ENCODE assay signal across 16 mouse cellular contexts in genomic region chr10:41550711-41551110, GRCm38 (mm10). TPM values are rescaled to one million over a fixed set of nuclear protein-coding genes. Genes with fewer than 3 reads are reported as not detected.
DNase-seq lines count a peak whose midpoint lies in the region; ATAC-seq and TF ChIP-seq lines count a peak whose summit lies in the region.
"Had no signal": no experiment of that assay in that cellular context is flagged by ENCODE, and none has a peak within 500 bp of the region (broad histone marks: within the 10 kb centered on the region; RNA-seq: fewer than 3 reads in every experiment).

No protein-coding gene starts in this region.

- no peak overlapping the region for H3ac ChIP-seq in C2C12 (ENCODE audit: control insufficient read depth, insufficient read length, low read depth)

- no peaks in the 10 kb centered on the region for H3K36me3 ChIP-seq in lung, embryonic 14.5 days (ENCODE audit: insufficient read depth)
- no peaks in the 10 kb centered on the region for H3K36me3 ChIP-seq in C2C12 (ENCODE audit: control insufficient read depth, insufficient read depth)
- H3K36me3 ChIP-seq in limb, embryonic 13.5 days = peaks cover 4% of the 10 kb centered on the region
- H3K36me3 ChIP-seq: hindbrain, embryonic 10.5 days; liver, embryonic 12.5 days; midbrain, embryonic 12.5 days had no signal

- no peak for TF ChIP-seq POLR2A in lung, adult 2 months (IDR thresholded peaks at IDR 0.05; ENCODE audit: borderline replicate concordance, extremely low read depth, low read depth, low read length)

- H3K79me2 ChIP-seq in C2C12 (ENCODE audit: control insufficient read depth, insufficient read depth) = no peaks in the 10 kb centered on the region

- 66% methylated on average over 7 of the region's 7 CpGs for WGBS in lung, embryonic 14.5 days
- 73% methylated on average over 7 of the region's 7 CpGs for WGBS in lung, adult 2 months
- 60% methylated on average over 7 of the region's 7 CpGs for WGBS in limb, embryonic 13.5 days

- no peak overlapping the region for H3K4me2 ChIP-seq in lung, embryonic 14.5 days
- no peak overlapping the region for H3K4me2 ChIP-seq in limb, embryonic 13.5 days (replicated peaks)
- H3K4me2 ChIP-seq: liver, embryonic 12.5 days; midbrain, embryonic 12.5 days had no signal

- no peak overlapping the region for H3K9ac ChIP-seq in lung, embryonic 14.5 days
- peak overlapping the region; percentile 13; the same call in 1 of the 2 replicates for H3K9ac ChIP-seq in limb, embryonic 13.5 days
- H3K9ac ChIP-seq: liver, embryonic 12.5 days; midbrain, embryonic 12.5 days had no signal

- no peak for TF ChIP-seq CTCF in lung, embryonic 14.5 days (IDR thresholded peaks at IDR 0.05; ENCODE audit: low read depth)
- TF ChIP-seq CTCF in lung, adult 2 months (IDR thresholded peaks at IDR 0.05; ENCODE audit: insufficient read depth, low read length) = no peak
- no peak for TF ChIP-seq CTCF in C2C12 (IDR thresholded peaks at IDR 0.05; ENCODE audit: control insufficient read depth, insufficient read depth, insufficient read length)

- no peaks in the 10 kb centered on the region for H3K79me3 ChIP-seq in C2C12 (ENCODE audit: low read depth)

- DNase-seq in heart, adult 11 months = peak; percentile 95
- DNase-seq in heart, postnatal 4 days = no peak
- peak; percentile 56 for DNase-seq in lung, embryonic 14.5 days
- no peak for DNase-seq in lung, adult 2 months
- DNase-seq: cerebellum, adult 9-10 months; kidney, adult 2 months; kidney, postnatal 36 days; layer of hippocampus, adult 9-11 months; right cerebral cortex, postnatal 14 days; thymus, postnatal 25 days had no signal

- no peak overlapping the region for H3K27ac ChIP-seq in lung, embryonic 14.5 days (ENCODE audit: low read depth)
- no peak overlapping the region for H3K27ac ChIP-seq in limb, embryonic 13.5 days
- H3K27ac ChIP-seq: hindbrain, embryonic 10.5 days; liver, embryonic 12.5 days; midbrain, embryonic 12.5 days had no signal

- ATAC-seq in lung, embryonic 14.5 days (ENCODE audit: insufficient read depth) = no peak
- ATAC-seq in limb, embryonic 13.5 days (ENCODE audit: low FRiP score, low read depth) = no peak
- ATAC-seq in erythroblast, adult 5-6 weeks (replicated peaks; ENCODE audit: low FRiP score, poor library complexity, severe bottlenecking) = no peak
- ATAC-seq: liver, embryonic 12.5 days had no signal

- H3K4me1 ChIP-seq in lung, embryonic 14.5 days (ENCODE audit: insufficient read depth) = 0 out of 2 replicates have a peak, but pooled peaks cover 4% of the 10 kb centered on the region
- H3K4me1 ChIP-seq in lung, adult 2 months (ENCODE audit: control insufficient read depth, insufficient read depth, low read length) = peaks cover 4% of the 10 kb centered on the region; the same call in 1 of the 2 replicates
- peaks cover 28% of the 10 kb centered on the region for H3K4me1 ChIP-seq in limb, embryonic 13.5 days
- H3K4me1 ChIP-seq: liver, embryonic 12.5 days had no signal

- H3K9me3 ChIP-seq in lung, embryonic 14.5 days (ENCODE audit: low read depth, low read length) = peaks cover 5% of the 10 kb centered on the region; the same call in 1 of the 2 replicates
- H3K9me3 ChIP-seq in limb, embryonic 13.5 days = peaks cover 5% of the 10 kb centered on the region

- no peak overlapping the region for H3K4me3 ChIP-seq in lung, embryonic 14.5 days (ENCODE audit: low read depth, low read length)
- no peak overlapping the region for H3K4me3 ChIP-seq in lung, adult 2 months (replicated peaks; ENCODE audit: extremely low read depth, low read depth, low read length)
- no peak overlapping the region for H3K4me3 ChIP-seq in C2C12 (ENCODE audit: insufficient read depth, poor library complexity, severe bottlenecking)
- no peak overlapping the region for H3K4me3 ChIP-seq in limb, embryonic 13.5 days
- H3K4me3 ChIP-seq: hindbrain, embryonic 10.5 days; liver, embryonic 12.5 days; midbrain, embryonic 12.5 days had no signal

- no peaks in the 10 kb centered on the region for H3K27me3 ChIP-seq in lung, embryonic 14.5 days (ENCODE audit: insufficient read depth, low read length)
- no peaks in the 10 kb centered on the region for H3K27me3 ChIP-seq in C2C12 (ENCODE audit: control insufficient read depth, insufficient read depth, insufficient read length)
- H3K27me3 ChIP-seq in limb, embryonic 13.5 days = no peaks in the 10 kb centered on the region

TF ChIP-seq in C2C12, 6 proteins besides CTCF, POLR2A, EP300 and RAD21:
- TF ChIP-seq USF1 (IDR thresholded peaks at IDR 0.05; ENCODE audit: low read depth) (no peak), MAX (IDR thresholded peaks at IDR 0.05) (no peak), MYOD1 (IDR thresholded peaks at IDR 0.05; ENCODE audit: control insufficient read depth, insufficient read length, low read depth) (peak; percentile 54), MYOG (IDR thresholded peaks at IDR 0.05; ENCODE audit: control insufficient read depth, extremely low read depth, insufficient read length) (no peak)

RNA-seq across cellular contexts. Expression of gene Cd164, which starts 31.5 kb away (rescaled TPM):
- total RNA-seq in heart, postnatal 4 days (2021) = 100 to 1,000 TPM; 216 to 218 TPM
- 196 and 208 TPM in 2 replicates for polyA plus RNA-seq in lung, embryonic 14.5 days (2014; fragmentation: Nextera tagmentation; extraction: Ambion mirVana)
- 93.4 and 131 TPM in 2 replicates for polyA plus RNA-seq in lung, adult 2 months (2012; rRNA removed)
- 53.2 TPM for polyA plus RNA-seq in C2C12 (2012; fragmentation: generic; extraction: Trizol)
- polyA plus RNA-seq in limb, embryonic 13.5 days (2015; fragmentation: Nextera tagmentation; extraction: Ambion mirVana) = 170 and 184 TPM in 2 replicates
- total RNA-seq in erythroblast, adult 5-6 weeks (2015; ENCODE audit: low replicate concordance) = 57.6 and 59.8 TPM in 2 replicates
- total RNA-seq in erythroblast, adult 5-6 weeks (2017; ENCODE audit: low replicate concordance) = 50.2 and 53.9 TPM in 2 replicates

Comparison
In these comparisons a context has a peak if more than half of its experiments do, and no peak if none do; other contexts are left out.
1. DNase-seq: peak in heart, adult 11 months (single experiment) and lung, embryonic 14.5 days (single experiment); none in heart, postnatal 4 days (single experiment) and lung, adult 2 months (single experiment).